Comparison of ENCODE assay signal across 19 mouse cellular contexts in genomic region chr2:92076086-92076692, GRCm38 (mm10). TPM values are rescaled to one million over a fixed set of nuclear protein-coding genes. Genes with fewer than 3 reads are reported as not detected.
DNase-seq lines count a peak whose midpoint lies in the region; TF ChIP-seq lines count a peak whose summit lies in the region.
"Had no signal": no experiment of that assay in that cellular context is flagged by ENCODE, and none has a peak within 500 bp of the region (broad histone marks: within the 10 kb centered on the region; RNA-seq: fewer than 3 reads in every experiment).

No protein-coding gene starts in this region.

- H3K79me2 ChIP-seq in heart, adult 2 months (replicated peaks; ENCODE audit: control insufficient read depth, insufficient read depth, low read length) = no peaks in the 10 kb centered on the region

- intact Hi-C loops in heart, adult 2 months (cut with DNase I) = no loop called here

- no peaks in the 10 kb centered on the region for H3K4me1 ChIP-seq in heart, adult 2 months (ENCODE audit: control insufficient read depth, insufficient read depth, low read length)
- H3K4me1 ChIP-seq: liver, embryonic 12.5 days; megakaryocyte, embryonic 14.5 days had no signal

- WGBS in heart, adult 2 months = 82% methylated on average over 13 of the region's 13 CpGs

- DNase-seq in layer of hippocampus, postnatal 10 days (ENCODE audit: low spot score in 2 of 2) = peak; percentile 20 to 30
- no peak for DNase-seq in layer of hippocampus, adult 9-11 months
- peak; percentile 46 for DNase-seq in brain, embryonic 14.5 days (ENCODE audit: low read depth)
- DNase-seq in cerebellum, adult 18-20 months = peak; percentile 81 to 87
- DNase-seq in cerebellum, postnatal 25 days = peak; percentile 89 to 93
- no peak for DNase-seq in adrenal gland, postnatal 10 days
- no peak for DNase-seq in frontal cortex, postnatal 25 days (ENCODE audit: low spot score in 2 of 2)
- no peak for DNase-seq in heart, adult 2 months
- DNase-seq: adrenal gland, postnatal 14 days; gastrocnemius, postnatal 10 days; heart, adult 11 months; heart, postnatal 36 days; kidney, adult 11 months; lung, adult 2 months; thymus, postnatal 36 days had no signal

- no peak for TF ChIP-seq EP300 in heart, adult 2 months (IDR thresholded peaks at IDR 0.05; ENCODE audit: insufficient read depth, low read depth, low read length)

- no peaks in the 10 kb centered on the region for H3K27me3 ChIP-seq in heart, adult 2 months (ENCODE audit: control insufficient read depth, insufficient read depth, low read length)
- H3K27me3 ChIP-seq: embryonic facial prominence, embryonic 13.5 days had no signal

- no peaks in the 10 kb centered on the region for H3K36me3 ChIP-seq in heart, adult 2 months (ENCODE audit: control insufficient read depth, insufficient read depth, low read length)
- H3K36me3 ChIP-seq: embryonic facial prominence, embryonic 13.5 days; liver, embryonic 12.5 days had no signal

- TF ChIP-seq CTCF in brain, embryonic 14.5 days (IDR thresholded peaks at IDR 0.05; ENCODE audit: borderline replicate concordance, extremely low read depth, insufficient read depth, insufficient read length) = no peak
- no peak for TF ChIP-seq CTCF in heart, adult 2 months (IDR thresholded peaks at IDR 0.05)

- no peak overlapping the region for H3K4me3 ChIP-seq in heart, adult 2 months
- H3K4me3 ChIP-seq: embryonic facial prominence, embryonic 13.5 days; liver, embryonic 12.5 days; megakaryocyte, embryonic 14.5 days had no signal

- no peak overlapping the region for H3K9ac ChIP-seq in heart, adult 2 months (ENCODE audit: low read depth, low read length)
- H3K9ac ChIP-seq: embryonic facial prominence, embryonic 13.5 days; liver, embryonic 12.5 days had no signal

- H3K27ac ChIP-seq in heart, adult 2 months = no peak overlapping the region
- H3K27ac ChIP-seq: embryonic facial prominence, embryonic 13.5 days; kidney, postnatal 0 days; liver, embryonic 12.5 days had no signal

- no peak for TF ChIP-seq POLR2A in brain, embryonic 14.5 days (IDR thresholded peaks at IDR 0.05; ENCODE audit: borderline replicate concordance, extremely low read depth, insufficient read depth, insufficient read length, poor library complexity, severe bottlenecking)
- TF ChIP-seq POLR2A in heart, adult 2 months (IDR thresholded peaks at IDR 0.05; ENCODE audit: insufficient read depth, low read depth, low read length) = no peak

RNA-seq across cellular contexts. Expression of gene Phf21a, which starts 16.7 kb away (rescaled TPM):
- 10 to 100 TPM; 75.5 to 83.7 TPM for total RNA-seq in layer of hippocampus, postnatal 10 days (2021)
- 77.6 and 104 TPM in 2 replicates for polyA plus RNA-seq in brain, embryonic 14.5 days (2012; rRNA removed)
- 10 to 100 TPM; 54.6 to 82.5 TPM for total RNA-seq in adrenal gland, postnatal 10 days (2021)
- 10 to 100 TPM; 26.4 to 30.2 TPM for total RNA-seq in heart, adult 2 months (2021)
- polyA plus RNA-seq in heart, adult 2 months (2012; rRNA removed) = 27.6 and 29.5 TPM in 2 replicates

RNA-seq across cellular contexts. Expression of gene Creb3l1, which starts 51.9 kb away (rescaled TPM):
- 10 to 100 TPM; 10.4 to 11.6 TPM for total RNA-seq in layer of hippocampus, postnatal 10 days (2021)
- 1.4 and 4.7 TPM in 2 replicates for polyA plus RNA-seq in brain, embryonic 14.5 days (2012; rRNA removed)
- total RNA-seq in adrenal gland, postnatal 10 days (2021) = 10 to 100 TPM; 11.7 to 16.7 TPM
- total RNA-seq in heart, adult 2 months (2021) = 1 to 10 TPM; 3.8 to 5.8 TPM
- polyA plus RNA-seq in heart, adult 2 months (2012; rRNA removed) = 3.3 and 4.5 TPM in 2 replicates

Comparison
In these comparisons a context has a peak if more than half of its experiments do, and no peak if none do; other contexts are left out.
1. DNase-seq: peak in layer of hippocampus, postnatal 10 days (2 of 2), brain, embryonic 14.5 days (single experiment), cerebellum, adult 18-20 months (2 of 2) and cerebellum, postnatal 25 days (2 of 2); none in layer of hippocampus, adult 9-11 months (single experiment), adrenal gland, postnatal 10 days (single experiment), frontal cortex, postnatal 25 days (0 of 2) and heart, adult 2 months (0 of 2).